Mouse (Mus musculus) midbrain, embryonic 12.5 days (tissue): ENCODE results near the gene Btbd35f25. TPM values are rescaled to one million over a fixed set of nuclear protein-coding genes. Genes with fewer than 3 reads are reported as not detected.
"Not testable (repeated sequence)": the region's sequence is repeated elsewhere in the genome, so short reads cannot be mapped to it uniquely, and the experiment has no call there.

Experiments used
- ATAC-seq: fragments of 200-750 bp; cut with Nextera tagmentation; 2 replicates; pipeline ENCODE4 v1.8.0; 2017; ENCODE audit warnings: low read depth, moderate TSS enrichment, moderate library complexity; ENCODE audit not compliant: low FRiP score
- H3K27ac ChIP-seq: fragments of 300-500 bp; sonication (generic); replicated peaks from 2 replicates; pipeline ENCODE4 v1.5.1; 2016; ENCODE audit warnings: mild to moderate bottlenecking
- H3K27me3 ChIP-seq: fragments of 300-500 bp; sonication (generic); 2 replicates; pipeline ENCODE4 v1.6.1; 2016; ENCODE audit warnings: mild to moderate bottlenecking
- H3K36me3 ChIP-seq: fragments of 300-500 bp; sonication (generic); 2 replicates; pipeline ENCODE4 v1.6.1; 2016
- H3K4me1 ChIP-seq: fragments of 300-500 bp; sonication (generic); 2 replicates; pipeline ENCODE4 v1.6.1; 2016
- H3K4me2 ChIP-seq: fragments of 300-500 bp; sonication (generic); replicated peaks from 2 replicates; pipeline ENCODE4 v1.6.1; 2016; ENCODE audit warnings: mild to moderate bottlenecking, moderate library complexity
- H3K4me3 ChIP-seq: fragments of 300-500 bp; sonication (generic); 2 replicates; pipeline ENCODE4 v1.5.1; 2016; ENCODE audit warnings: mild to moderate bottlenecking
- H3K9ac ChIP-seq: fragments of 300-500 bp; sonication (generic); replicated peaks from 2 replicates; pipeline ENCODE4 v1.6.1; 2016; ENCODE audit warnings: mild to moderate bottlenecking, moderate library complexity
- H3K9me3 ChIP-seq: fragments of 300-500 bp; sonication (generic); 2 replicates; pipeline ENCODE4 v1.6.1; 2016; ENCODE audit warnings: mild to moderate bottlenecking
- WGBS: fragments of 180-500 bp; shearing (Covaris S2); methylation state at CpG from one replicate; pipeline ENCODE4 v1.1.7; 2016; 5-methylcytosine and 5-hydroxymethylcytosine counted together
- polyA plus RNA-seq: library from polyadenylated mRNA; unstranded; fragments of >200 nt; fragmentation: Nextera tagmentation; extraction: Ambion mirVana; gene quantifications from 2 replicates; pipeline ENCODE4 v1.2.1, GENCODE M21; 2016

Btbd35f25 gene
- not detected in 2 replicates for polyA plus RNA-seq

DNA sequence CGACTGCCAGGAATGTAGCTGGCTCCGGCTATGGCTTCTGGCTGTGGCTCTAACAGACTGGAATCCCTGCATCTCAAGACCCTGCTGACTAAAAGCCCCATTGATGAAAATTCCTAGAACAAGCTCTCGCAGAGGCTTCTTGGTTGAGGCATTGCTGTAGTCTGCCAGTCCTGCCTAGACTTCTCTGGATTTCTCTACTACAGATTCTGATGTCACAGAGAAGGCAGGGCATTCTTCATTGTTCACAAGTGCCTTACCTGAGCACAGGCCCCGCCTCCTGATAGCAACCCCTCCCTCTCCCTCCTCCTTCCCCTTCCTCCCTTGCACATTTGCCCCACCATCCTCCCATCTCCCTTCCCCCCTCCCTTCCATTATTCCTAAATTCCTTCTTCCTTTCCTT, at the start of gene Btbd35f25:
TSS of gene Btbd35f25 (minus strand) at position 101 of the 400 bp plus-strand sequence.
- H3K4me2 ChIP-seq, H3K9ac ChIP-seq, H3K4me1 ChIP-seq, H3K4me3 ChIP-seq, H3K9me3 ChIP-seq, ATAC-seq, H3K27me3 ChIP-seq, H3K36me3 ChIP-seq, H3K27ac ChIP-seq: not testable (repeated sequence)
- WGBS: 80% methylated on average over 4 of the region's 4 CpGs

DNA sequence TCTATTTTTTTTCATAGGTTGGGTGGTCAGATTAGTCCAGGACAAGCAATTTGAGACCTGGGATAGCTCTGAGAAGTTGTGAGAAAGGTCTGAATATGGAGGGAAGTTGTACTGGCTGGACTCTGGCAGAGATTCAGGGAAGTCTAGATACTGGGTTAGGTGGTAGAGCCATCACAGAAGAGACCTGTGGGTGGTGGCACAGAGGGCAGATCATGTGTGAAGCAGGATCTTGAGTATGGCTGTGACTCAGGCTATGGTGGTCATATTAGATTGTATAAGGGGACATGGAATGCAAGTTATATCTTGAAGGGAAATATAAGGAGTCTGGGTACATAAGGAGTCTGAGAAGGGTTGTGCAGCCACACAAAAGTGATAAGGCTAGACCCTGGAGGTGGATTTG, 49.3 kb upstream of the Btbd35f25 start:
- Histone ChIP-seq H3K4me2 (no peak overlapping the region), H3K9ac (no peak overlapping the region), H3K4me1 (no peaks in the 10 kb centered on the region), H3K9me3 (peaks cover 95% of the 10 kb centered on the region), H3K27ac (no peak overlapping the region), H3K36me3 (no peaks in the 10 kb centered on the region), H3K4me3 (no peak overlapping the region), H3K27me3 (no peaks in the 10 kb centered on the region)
- ATAC-seq: no peak

GRCm38 (mm10) chrX:31764001-31764400, 47.0 kb upstream of the Btbd35f25 start:
- no peak overlapping the region for H3K4me3 ChIP-seq
- H3K36me3 ChIP-seq: no peaks in the 10 kb centered on the region
- WGBS: 85% methylated on average over 1 of the region's 1 CpGs
- no peaks in the 10 kb centered on the region for H3K27me3 ChIP-seq
- H3K4me2 ChIP-seq: no peak overlapping the region
- no peak overlapping the region for H3K9ac ChIP-seq
- no peak overlapping the region for H3K27ac ChIP-seq
- no peak for ATAC-seq
- no peaks in the 10 kb centered on the region for H3K4me1 ChIP-seq
- H3K9me3 ChIP-seq: peaks cover 89% of the 10 kb centered on the region

DNA sequence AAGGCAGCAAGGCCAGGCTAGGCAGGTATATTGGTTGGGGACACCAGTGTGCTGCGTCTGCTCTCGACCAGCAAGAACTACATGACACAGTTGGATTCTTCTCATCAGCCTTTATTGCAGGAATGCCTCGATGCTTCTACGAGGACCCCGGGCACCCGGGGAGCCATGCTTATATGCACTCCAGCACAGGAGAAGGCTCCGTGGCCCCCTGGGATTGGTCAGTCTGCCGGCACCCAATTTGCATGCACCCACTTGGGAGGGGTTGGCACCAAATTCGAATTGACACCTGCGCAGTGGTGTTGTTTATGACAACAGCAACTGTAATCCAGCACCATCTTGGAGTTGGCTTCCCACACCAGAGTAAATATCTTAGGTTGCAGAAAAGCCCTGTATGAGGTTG, 28.1 kb upstream of the Btbd35f25 start:
- Histone ChIP-seq H3K9ac (no peak overlapping the region), H3K27me3 (no peaks in the 10 kb centered on the region), H3K4me3 (no peak overlapping the region), H3K27ac (no peak overlapping the region), H3K4me1 (no peaks in the 10 kb centered on the region), H3K4me2 (no peak overlapping the region), H3K36me3 (no peaks in the 10 kb centered on the region), H3K9me3 (peaks cover 72% of the 10 kb centered on the region)
- WGBS: 82% methylated on average over 10 of the region's 10 CpGs
- ATAC-seq: no peak

DNA sequence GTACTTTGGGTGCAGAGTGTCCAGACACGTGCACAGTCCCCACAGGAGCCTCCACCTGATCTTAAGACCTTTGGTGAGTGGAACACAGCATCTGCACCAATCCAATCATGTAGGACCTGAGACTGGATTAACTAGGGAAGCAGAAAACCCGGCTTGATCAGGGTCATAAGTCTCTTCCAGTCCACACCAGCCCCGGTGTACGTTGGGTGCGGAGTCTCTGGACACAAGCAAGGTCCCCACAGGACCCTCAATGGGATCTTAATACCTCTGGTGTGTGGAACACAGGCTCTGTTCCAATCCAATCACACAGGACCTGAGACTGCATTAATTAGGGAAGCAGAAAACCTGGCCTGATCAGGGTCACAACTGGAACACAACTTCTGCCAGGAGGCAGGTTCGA, 20.0 kb upstream of the Btbd35f25 start:
- H3K27me3 ChIP-seq: no peaks in the 10 kb centered on the region
- no peaks in the 10 kb centered on the region for H3K36me3 ChIP-seq
- WGBS: 77% methylated on average over 6 of the region's 6 CpGs
- H3K4me3 ChIP-seq: no peak overlapping the region
- ATAC-seq: 0 out of 2 replicates have a peak, but pooled peaks have one; percentile 23
- no peaks in the 10 kb centered on the region for H3K4me1 ChIP-seq
- H3K4me2 ChIP-seq: no peak overlapping the region
- H3K27ac ChIP-seq: no peak overlapping the region
- peaks cover 53% of the 10 kb centered on the region for H3K9me3 ChIP-seq
- H3K9ac ChIP-seq: no peak overlapping the region

Other genes starting within 250 kb of the Btbd35f25 start
- gene Gm21883, start 142.9 kb downstream of the Btbd35f25 start, polyA plus RNA-seq: not detected in 2 replicates
- not detected in 2 replicates for gene Spin2e, start 98.2 kb downstream of the Btbd35f25 start, polyA plus RNA-seq
- gene Gm21637, start 244.9 kb upstream of the Btbd35f25 start, polyA plus RNA-seq: not detected in 2 replicates